Mouse (Mus musculus): Measurements from ENCODE around the gene Gm45140. TPM values are rescaled to one million over a fixed set of nuclear protein-coding genes. Genes with fewer than 3 reads are reported as not detected.

The Gm45140 gene
- polyA plus RNA-seq, 1 experiment: 7.3 TPM

GRCm38 (mm10) chr6:87873104-87873503 is 37.5 kb upstream of the Gm45140 start:
- no peak overlapping the region for H3K4me3 ChIP-seq (replicated peaks; ENCODE audit: control insufficient read depth, low read depth, low read length)
- H3K4me1 ChIP-seq (ENCODE audit: control insufficient read depth, insufficient read depth, low read length): peaks cover 4% of the 10 kb centered on the region
- no peak overlapping the region for H3K27ac ChIP-seq (ENCODE audit: control insufficient read depth, insufficient read depth, low read depth, low read length, poor library complexity)
- WGBS: 19% methylated on average over 1 of the region's 1 CpGs
- no peak for TF ChIP-seq POLR2A (IDR thresholded peaks at IDR 0.05; ENCODE audit: borderline replicate concordance, control insufficient read depth, low read depth, low read length)
- no peak for TF ChIP-seq CTCF (IDR thresholded peaks at IDR 0.05; ENCODE audit: control insufficient read depth, insufficient read depth, low read length)

DNA sequence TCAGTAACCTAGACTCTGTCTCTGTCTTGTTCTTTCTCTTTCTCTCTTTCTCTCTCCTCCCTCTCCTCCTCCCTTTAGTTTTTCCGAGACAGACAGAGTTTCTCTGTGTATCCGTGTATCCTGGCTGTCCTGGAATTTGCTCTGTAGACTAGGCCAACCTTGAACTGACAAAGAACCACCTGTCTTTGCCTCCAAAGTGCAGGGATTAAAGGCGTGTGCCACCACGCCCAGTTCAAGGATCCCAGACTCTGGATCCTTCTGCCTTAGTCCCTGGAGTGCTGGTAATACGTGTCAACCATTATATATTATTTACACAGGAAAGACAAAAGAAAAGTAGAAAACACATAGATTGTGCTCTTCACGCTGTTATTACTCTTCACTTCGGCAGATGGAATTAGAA is 35.6 kb upstream of the Gm45140 start:
- Histone ChIP-seq H3K4me3 (replicated peaks; ENCODE audit: control insufficient read depth, low read depth, low read length) (no peak overlapping the region), H3K27ac (ENCODE audit: control insufficient read depth, insufficient read depth, low read depth, low read length, poor library complexity) (no peak overlapping the region), H3K4me1 (ENCODE audit: control insufficient read depth, insufficient read depth, low read length) (peaks cover 2% of the 10 kb centered on the region)
- TF ChIP-seq POLR2A (IDR thresholded peaks at IDR 0.05; ENCODE audit: borderline replicate concordance, control insufficient read depth, low read depth, low read length) (no peak), CTCF (IDR thresholded peaks at IDR 0.05; ENCODE audit: control insufficient read depth, insufficient read depth, low read length) (no peak)
- WGBS: 86% methylated on average over 7 of the region's 7 CpGs

- Histone ChIP-seq H3K27ac (ENCODE audit: control insufficient read depth, insufficient read depth, low read depth, low read length, poor library complexity) (no peak overlapping the region), H3K4me1 (ENCODE audit: control insufficient read depth, insufficient read depth, low read length) (no peaks in the 10 kb centered on the region), H3K4me3 (replicated peaks; ENCODE audit: control insufficient read depth, low read depth, low read length) (no peak overlapping the region)
- TF ChIP-seq CTCF (IDR thresholded peaks at IDR 0.05; ENCODE audit: control insufficient read depth, insufficient read depth, low read length) (no peak), POLR2A (IDR thresholded peaks at IDR 0.05; ENCODE audit: borderline replicate concordance, control insufficient read depth, low read depth, low read length) (no peak)
- 56% methylated on average over 1 of the region's 1 CpGs for WGBS
Measured at GRCm38 (mm10) chr6:87870440-87870839, 34.8 kb upstream of the Gm45140 start.

DNA sequence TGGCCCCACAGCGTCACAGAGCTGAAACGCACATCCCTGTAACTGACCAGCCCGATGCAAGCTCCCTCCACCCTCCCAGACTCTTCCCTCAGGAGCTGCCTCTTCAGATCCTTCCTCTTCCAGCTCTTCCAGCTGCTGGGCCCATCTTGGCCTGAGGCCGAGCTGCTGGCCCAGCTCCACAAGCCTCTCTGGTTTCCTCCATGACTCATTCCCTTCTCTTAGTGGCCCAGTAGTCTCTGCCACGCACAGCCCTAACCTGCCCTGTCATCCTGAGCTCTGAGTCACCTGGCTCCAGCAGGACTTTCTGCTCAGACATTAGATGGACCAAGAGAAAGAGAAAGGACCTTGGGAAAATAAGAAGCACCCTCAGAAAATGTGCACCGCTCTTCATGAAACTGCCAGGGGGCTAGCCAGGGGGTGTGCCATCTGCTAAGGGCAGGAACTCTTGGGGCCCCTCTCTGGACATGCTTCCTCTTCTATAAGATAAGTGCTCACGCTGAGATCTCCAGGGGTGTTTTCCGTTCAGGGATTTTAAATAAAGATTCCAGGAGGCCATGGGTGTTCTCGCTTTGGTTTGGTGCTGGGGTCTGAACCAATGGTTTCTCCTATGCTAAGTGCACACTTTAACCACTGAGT is 33.4 kb upstream of the Gm45140 start:
- no peak for TF ChIP-seq CTCF (IDR thresholded peaks at IDR 0.05; ENCODE audit: control insufficient read depth, insufficient read depth, low read length)
- no peak for TF ChIP-seq POLR2A (IDR thresholded peaks at IDR 0.05; ENCODE audit: borderline replicate concordance, control insufficient read depth, low read depth, low read length)
- H3K4me3 ChIP-seq (replicated peaks; ENCODE audit: control insufficient read depth, low read depth, low read length): no peak overlapping the region
- H3K27ac ChIP-seq (ENCODE audit: control insufficient read depth, insufficient read depth, low read depth, low read length, poor library complexity): no peak overlapping the region
- no peaks in the 10 kb centered on the region for H3K4me1 ChIP-seq (ENCODE audit: control insufficient read depth, insufficient read depth, low read length)
- whole genome bisulfite sequencing: 30% methylated on average over 9 of the region's 9 CpGs

GRCm38 (mm10) chr6:87867256-87867655 is 31.7 kb upstream of the Gm45140 start:
- no peak for TF ChIP-seq POLR2A (IDR thresholded peaks at IDR 0.05; ENCODE audit: borderline replicate concordance, control insufficient read depth, low read depth, low read length)
- Histone ChIP-seq H3K27ac (ENCODE audit: control insufficient read depth, insufficient read depth, low read depth, low read length, poor library complexity) (no peak overlapping the region), H3K4me3 (replicated peaks; ENCODE audit: control insufficient read depth, low read depth, low read length) (no peak overlapping the region), H3K4me1 (ENCODE audit: control insufficient read depth, insufficient read depth, low read length) (no peaks in the 10 kb centered on the region)
- WGBS: 34% methylated on average over 2 of the region's 2 CpGs

- no peak for TF ChIP-seq POLR2A (IDR thresholded peaks at IDR 0.05; ENCODE audit: borderline replicate concordance, control insufficient read depth, low read depth, low read length)
- no peak for TF ChIP-seq CTCF (IDR thresholded peaks at IDR 0.05; ENCODE audit: control insufficient read depth, insufficient read depth, low read length)
- no peak overlapping the region for H3K4me3 ChIP-seq (replicated peaks; ENCODE audit: control insufficient read depth, low read depth, low read length)
- no peaks in the 10 kb centered on the region for H3K4me1 ChIP-seq (ENCODE audit: control insufficient read depth, insufficient read depth, low read length)
- H3K27ac ChIP-seq (ENCODE audit: control insufficient read depth, insufficient read depth, low read depth, low read length, poor library complexity): no peak overlapping the region
- 70% methylated on average over 6 of the region's 6 CpGs for WGBS
Measured at GRCm38 (mm10) chr6:87866211-87866610, 30.6 kb upstream of the Gm45140 start.

DNA sequence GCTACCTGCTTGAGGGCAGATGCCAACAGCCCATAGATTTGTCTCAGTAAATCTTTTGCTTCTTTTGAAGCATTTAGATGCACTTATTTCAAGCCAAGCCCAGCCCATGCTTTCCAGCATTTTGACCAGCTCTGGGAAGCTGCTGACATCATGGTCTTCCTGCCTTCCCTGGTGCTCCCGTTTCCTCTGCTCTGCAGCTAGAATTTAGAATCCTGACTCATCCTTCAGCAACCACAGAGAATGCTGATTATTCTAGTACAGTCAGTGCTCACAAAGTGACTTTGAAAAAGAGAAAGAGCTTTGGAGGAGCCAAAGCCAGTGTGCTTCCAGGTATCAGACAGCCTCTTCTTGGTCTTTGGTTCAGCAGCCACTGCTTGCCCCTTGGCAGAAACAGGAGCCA is 21.5 kb upstream of the Gm45140 start:
- no peak for TF ChIP-seq POLR2A (IDR thresholded peaks at IDR 0.05; ENCODE audit: borderline replicate concordance, control insufficient read depth, low read depth, low read length)
- TF ChIP-seq CTCF (IDR thresholded peaks at IDR 0.05; ENCODE audit: control insufficient read depth, insufficient read depth, low read length): no peak
- 39% methylated on average over 1 of the region's 1 CpGs for WGBS
- Histone ChIP-seq H3K4me3 (replicated peaks; ENCODE audit: control insufficient read depth, low read depth, low read length) (no peak overlapping the region), H3K4me1 (ENCODE audit: control insufficient read depth, insufficient read depth, low read length) (no peaks in the 10 kb centered on the region; the same call in 1 of the 2 replicates), H3K27ac (ENCODE audit: control insufficient read depth, insufficient read depth, low read depth, low read length, poor library complexity) (no peak overlapping the region)

GRCm38 (mm10) chr6:87853446-87853845 is 17.9 kb upstream of the Gm45140 start:
- H3K27ac ChIP-seq (ENCODE audit: control insufficient read depth, insufficient read depth, low read depth, low read length, poor library complexity): no peak overlapping the region
- TF ChIP-seq CTCF (IDR thresholded peaks at IDR 0.05; ENCODE audit: control insufficient read depth, insufficient read depth, low read length): no peak
- TF ChIP-seq POLR2A (IDR thresholded peaks at IDR 0.05; ENCODE audit: borderline replicate concordance, control insufficient read depth, low read depth, low read length): no peak
- peaks cover 1% of the 10 kb centered on the region; the same call in 1 of the 2 replicates for H3K4me1 ChIP-seq (ENCODE audit: control insufficient read depth, insufficient read depth, low read length)
- H3K4me3 ChIP-seq (replicated peaks; ENCODE audit: control insufficient read depth, low read depth, low read length): no peak overlapping the region
- WGBS: 65% methylated on average over 4 of the region's 4 CpGs

DNA sequence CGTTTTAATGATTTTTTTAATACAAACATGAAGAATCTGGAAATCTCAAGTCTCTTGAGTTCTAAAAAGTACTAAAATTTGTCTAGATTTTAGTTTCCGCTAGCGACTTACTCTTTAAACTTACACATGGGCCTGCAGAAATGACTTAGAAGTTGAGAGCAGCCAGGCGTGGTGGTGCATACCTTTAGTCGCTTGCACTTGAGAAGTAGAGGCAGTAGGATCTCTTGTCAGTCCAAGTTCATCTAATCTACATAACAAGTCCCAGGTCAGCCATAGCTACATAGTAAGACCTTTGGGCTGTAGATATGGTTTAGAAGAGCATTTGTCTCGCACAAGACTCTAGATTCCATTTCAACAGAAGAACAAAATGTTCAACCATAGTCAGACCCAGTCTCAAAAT is 16.3 kb upstream of the Gm45140 start:
- Histone ChIP-seq H3K4me3 (replicated peaks; ENCODE audit: control insufficient read depth, low read depth, low read length) (no peak overlapping the region), H3K27ac (ENCODE audit: control insufficient read depth, insufficient read depth, low read depth, low read length, poor library complexity) (no peak overlapping the region), H3K4me1 (ENCODE audit: control insufficient read depth, insufficient read depth, low read length) (peaks cover 3% of the 10 kb centered on the region; the same call in 1 of the 2 replicates)
- no peak for TF ChIP-seq CTCF (IDR thresholded peaks at IDR 0.05; ENCODE audit: control insufficient read depth, insufficient read depth, low read length)
- no peak for TF ChIP-seq POLR2A (IDR thresholded peaks at IDR 0.05; ENCODE audit: borderline replicate concordance, control insufficient read depth, low read depth, low read length)
- 81% methylated on average over 6 of the region's 6 CpGs for WGBS
